Mouse (Mus musculus) liver, embryonic 15.5 days (tissue): ENCODE data around the gene Cfdp1. TPM values are rescaled to one million over a fixed set of nuclear protein-coding genes. Genes with fewer than 3 reads are reported as not detected.

Source experiments
- ATAC-seq: fragments of 200-750 bp; cut with Nextera tagmentation; 2 replicates; pipeline ENCODE4 v1.8.0; 2017; ENCODE audit warnings: moderate number of reproducible peaks, mild to moderate bottlenecking, moderate library complexity; ENCODE audit not compliant: insufficient read depth
- H3K27ac ChIP-seq: fragments of 300-500 bp; sonication (generic); replicated peaks from 2 replicates; pipeline ENCODE4 v1.5.1; 2015; ENCODE audit warnings: mild to moderate bottlenecking, inconsistent platforms
- H3K27me3 ChIP-seq: fragments of 300-500 bp; sonication (generic); 2 replicates; pipeline ENCODE4 v1.6.1; 2015; ENCODE audit warnings: mild to moderate bottlenecking, inconsistent platforms
- H3K36me3 ChIP-seq: fragments of 300-500 bp; sonication (generic); replicated peaks from 2 replicates; pipeline ENCODE4 v1.6.1; 2015; ENCODE audit warnings: moderate library complexity, mild to moderate bottlenecking, inconsistent platforms
- H3K4me1 ChIP-seq: fragments of 300-500 bp; sonication (generic); replicated peaks from 2 replicates; pipeline ENCODE4 v1.6.1; 2015; ENCODE audit warnings: inconsistent platforms
- H3K4me2 ChIP-seq: fragments of 300-500 bp; sonication (generic); 2 replicates; pipeline ENCODE4 v1.6.1; 2015; ENCODE audit warnings: moderate library complexity, mild to moderate bottlenecking, inconsistent platforms
- H3K4me3 ChIP-seq: fragments of 300-500 bp; sonication (generic); replicated peaks from 2 replicates; pipeline ENCODE4 v1.5.1; 2015; ENCODE audit warnings: mild to moderate bottlenecking, inconsistent platforms
- H3K9ac ChIP-seq: fragments of 300-500 bp; sonication (generic); 2 replicates; pipeline ENCODE4 v1.6.1; 2015; ENCODE audit warnings: moderate library complexity, mild to moderate bottlenecking, inconsistent platforms
- H3K9me3 ChIP-seq: fragments of 300-500 bp; sonication (generic); replicated peaks from 2 replicates; pipeline ENCODE4 v1.6.1; 2016; ENCODE audit warnings: inconsistent platforms
- WGBS: fragments of 180-500 bp; shearing (Covaris S2); methylation state at CpG from one replicate; pipeline ENCODE4 v1.1.7; 2015; ENCODE audit warnings: mixed read lengths; ENCODE audit not compliant: insufficient replicate concordance; 5-methylcytosine and 5-hydroxymethylcytosine counted together
- polyA plus RNA-seq: library from polyadenylated mRNA; unstranded; fragments of >200 nt; fragmentation: Nextera tagmentation; extraction: Ambion mirVana; gene quantifications from 2 replicates; pipeline ENCODE4 v1.2.1, GENCODE M21; 2015

Gene Cfdp1
- polyA plus RNA-seq, 1 experiment from 2014 or later, result 72.5 TPM

GRCm38 (mm10) chr8:111820018-111820417, 34.1 kb downstream of the Cfdp1 start:
- Histone ChIP-seq H3K36me3 (peaks cover 27% of the 10 kb centered on the region), H3K27ac (no peak overlapping the region), H3K9ac (no peak overlapping the region), H3K27me3 (no peaks in the 10 kb centered on the region), H3K4me2 (no peak overlapping the region), H3K4me3 (no peak overlapping the region), H3K4me1 (no peaks in the 10 kb centered on the region), H3K9me3 (no peaks in the 10 kb centered on the region)
- WGBS, result 61% methylated on average over 12 of the region's 12 CpGs
- ATAC-seq, result no peak

DNA sequence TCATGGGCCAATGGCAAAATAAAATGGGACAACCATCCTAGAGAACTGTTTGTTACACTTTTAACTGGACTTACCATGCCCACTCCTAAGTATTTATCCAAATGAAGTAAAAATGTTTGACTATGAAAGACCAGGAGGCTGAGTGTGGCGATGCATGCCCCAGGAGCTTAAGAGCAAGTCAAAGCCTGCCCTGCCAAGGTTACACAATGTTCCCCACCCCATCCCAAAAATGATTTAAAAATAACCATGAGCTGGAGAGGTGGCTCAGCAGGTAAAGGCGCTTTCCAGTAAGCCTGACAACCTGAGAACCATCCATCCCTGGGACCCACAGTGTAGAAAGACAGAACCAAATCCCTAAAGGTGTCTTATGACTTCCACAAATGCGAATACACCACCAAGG, 35.5 kb downstream of the Cfdp1 start:
- Histone ChIP-seq H3K27ac (0 out of 2 replicates have a peak overlapping the region, but pooled peaks have one; percentile 4), H3K4me2 (no peak overlapping the region), H3K4me1 (no peaks in the 10 kb centered on the region), H3K4me3 (no peak overlapping the region), H3K9me3 (no peaks in the 10 kb centered on the region), H3K36me3 (peaks cover 19% of the 10 kb centered on the region), H3K9ac (no peak overlapping the region), H3K27me3 (no peaks in the 10 kb centered on the region)
- no peak for ATAC-seq
- WGBS, result 77% methylated on average over 3 of the region's 3 CpGs

DNA sequence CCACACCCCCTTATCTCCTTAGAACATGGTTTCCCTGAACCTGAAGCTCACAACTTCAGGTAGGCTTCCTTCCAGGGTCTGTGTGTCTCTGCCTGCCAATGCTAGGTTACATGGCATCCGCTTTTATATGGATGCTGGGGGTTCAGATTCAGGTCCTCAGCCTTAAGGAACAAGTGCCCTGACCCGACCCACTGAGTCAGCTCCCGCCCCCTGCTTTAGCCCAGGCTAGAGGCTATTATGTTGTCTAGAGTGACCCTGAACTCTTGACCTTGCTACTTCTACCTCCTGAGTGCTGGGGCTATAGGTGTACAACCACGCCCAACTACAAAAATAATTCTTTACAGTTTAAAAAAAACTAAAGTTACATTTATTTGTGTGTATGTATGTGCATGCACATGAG, 39.0 kb downstream of the Cfdp1 start:
- no peak for ATAC-seq
- Histone ChIP-seq H3K9me3 (no peaks in the 10 kb centered on the region), H3K4me3 (no peak overlapping the region), H3K4me2 (no peak overlapping the region), H3K27me3 (no peaks in the 10 kb centered on the region), H3K9ac (no peak overlapping the region), H3K4me1 (no peaks in the 10 kb centered on the region; the same call in 1 of the 2 replicates), H3K36me3 (peaks cover 15% of the 10 kb centered on the region), H3K27ac (no peak overlapping the region)
- 76% methylated on average over 4 of the region's 4 CpGs for WGBS

GRCm38 (mm10) chr8:111813818-111814217, 40.3 kb downstream of the Cfdp1 start:
- Histone ChIP-seq H3K9me3 (no peaks in the 10 kb centered on the region), H3K27ac (no peak overlapping the region), H3K27me3 (no peaks in the 10 kb centered on the region), H3K36me3 (peaks cover 15% of the 10 kb centered on the region; the same call in 1 of the 2 replicates), H3K9ac (no peak overlapping the region), H3K4me3 (no peak overlapping the region), H3K4me2 (no peak overlapping the region), H3K4me1 (no peaks in the 10 kb centered on the region; the same call in 1 of the 2 replicates)
- no peak for ATAC-seq
- WGBS, result 90% methylated on average over 9 of the region's 9 CpGs

GRCm38 (mm10) chr8:111812835-111813234, 41.3 kb downstream of the Cfdp1 start:
- no peaks in the 10 kb centered on the region for H3K27me3 ChIP-seq
- WGBS, result 43% methylated on average over 1 of the region's 1 CpGs
- no peak overlapping the region for H3K9ac ChIP-seq
- H3K4me3 ChIP-seq, result no peak overlapping the region
- H3K27ac ChIP-seq, result no peak overlapping the region
- no peaks in the 10 kb centered on the region for H3K9me3 ChIP-seq
- peaks cover 15% of the 10 kb centered on the region; the same call in 1 of the 2 replicates for H3K36me3 ChIP-seq
- H3K4me1 ChIP-seq, result no peaks in the 10 kb centered on the region; the same call in 1 of the 2 replicates
- ATAC-seq, result no peak
- no peak overlapping the region for H3K4me2 ChIP-seq

GRCm38 (mm10) chr8:111810656-111811336, 43.3 kb downstream of the Cfdp1 start:
- H3K9me3 ChIP-seq, result no peaks in the 10 kb centered on the region
- H3K27ac ChIP-seq, result no peak overlapping the region
- WGBS, result 64% methylated on average over 2 of the region's 2 CpGs
- no peak overlapping the region for H3K4me3 ChIP-seq
- no peaks in the 10 kb centered on the region; the same call in 1 of the 2 replicates for H3K4me1 ChIP-seq
- H3K9ac ChIP-seq, result no peak overlapping the region
- H3K36me3 ChIP-seq, result peaks cover 10% of the 10 kb centered on the region; the same call in 1 of the 2 replicates
- H3K4me2 ChIP-seq, result no peak overlapping the region
- no peak for ATAC-seq
- no peaks in the 10 kb centered on the region for H3K27me3 ChIP-seq

GRCm38 (mm10) chr8:111808891-111809622, 45.0 kb downstream of the Cfdp1 start:
- ATAC-seq, result no peak
- H3K27me3 ChIP-seq, result no peaks in the 10 kb centered on the region
- no peaks in the 10 kb centered on the region; the same call in 1 of the 2 replicates for H3K4me1 ChIP-seq
- H3K27ac ChIP-seq, result no peak overlapping the region
- WGBS, result 87% methylated on average over 3 of the region's 3 CpGs
- peaks cover 9% of the 10 kb centered on the region; the same call in 1 of the 2 replicates for H3K36me3 ChIP-seq
- H3K4me2 ChIP-seq, result no peak overlapping the region
- no peak overlapping the region for H3K4me3 ChIP-seq
- no peaks in the 10 kb centered on the region for H3K9me3 ChIP-seq
- no peak overlapping the region for H3K9ac ChIP-seq

- Histone ChIP-seq H3K9ac (no peak overlapping the region), H3K4me2 (no peak overlapping the region), H3K27me3 (no peaks in the 10 kb centered on the region), H3K9me3 (no peaks in the 10 kb centered on the region), H3K4me3 (no peak overlapping the region), H3K27ac (no peak overlapping the region), H3K36me3 (peaks cover 4% of the 10 kb centered on the region; the same call in 1 of the 2 replicates), H3K4me1 (no peaks in the 10 kb centered on the region)
- WGBS, result 78% methylated on average over 3 of the region's 3 CpGs
- ATAC-seq, result no peak
Measured at GRCm38 (mm10) chr8:111808006-111808405, 46.1 kb downstream of the Cfdp1 start.

DNA sequence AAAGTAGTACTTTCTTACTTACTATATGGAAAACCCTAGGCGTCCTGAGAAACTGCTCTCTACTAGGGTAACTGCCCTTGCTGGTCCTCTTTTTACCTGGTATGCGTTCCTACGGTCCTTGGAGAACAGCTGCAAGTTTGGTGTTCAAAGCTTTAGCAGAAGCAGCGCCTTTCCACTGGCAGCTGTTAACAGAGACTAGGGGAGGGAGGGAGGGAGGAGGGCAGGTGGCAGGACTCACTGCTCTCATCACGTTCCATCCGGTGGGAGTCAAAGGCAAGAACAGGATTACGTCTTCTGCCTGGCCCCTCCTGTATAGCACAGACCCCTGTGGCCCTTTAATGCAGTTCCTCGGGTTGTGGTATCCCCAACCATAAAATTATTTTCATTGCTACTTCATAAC, 50.7 kb downstream of the Cfdp1 start:
- no peak for ATAC-seq
- no peaks in the 10 kb centered on the region for H3K4me1 ChIP-seq
- WGBS, result 76% methylated on average over 8 of the region's 8 CpGs
- no peak overlapping the region for H3K27ac ChIP-seq
- no peak overlapping the region for H3K9ac ChIP-seq
- no peaks in the 10 kb centered on the region for H3K9me3 ChIP-seq
- no peak overlapping the region for H3K4me3 ChIP-seq
- no peaks in the 10 kb centered on the region; the same call in 1 of the 2 replicates for H3K36me3 ChIP-seq
- no peak overlapping the region for H3K4me2 ChIP-seq
- no peaks in the 10 kb centered on the region for H3K27me3 ChIP-seq

DNA sequence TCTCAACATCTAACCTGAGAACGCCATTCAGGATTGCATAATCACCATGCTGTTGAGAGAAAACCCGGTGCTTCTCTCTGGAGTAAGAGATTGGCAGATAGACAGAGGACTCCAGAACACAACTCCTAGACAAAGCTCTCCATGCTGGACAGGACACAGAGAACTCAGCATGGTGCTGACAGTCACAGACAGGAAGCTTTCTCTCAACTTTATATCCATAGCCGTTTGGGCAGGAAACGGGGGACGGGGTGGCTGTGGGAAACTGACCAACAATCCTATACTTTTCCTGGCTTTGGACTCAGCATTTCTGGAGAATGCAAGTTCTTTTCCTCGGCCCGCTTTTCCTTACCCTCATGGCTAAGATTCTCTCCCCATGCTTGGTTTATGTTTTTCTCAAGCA, 51.8 kb downstream of the Cfdp1 start:
- Histone ChIP-seq H3K4me2 (no peak overlapping the region), H3K4me1 (no peaks in the 10 kb centered on the region), H3K27ac (0 out of 2 replicates have a peak overlapping the region, but pooled peaks have one; percentile 15), H3K9me3 (no peaks in the 10 kb centered on the region), H3K36me3 (no peaks in the 10 kb centered on the region; the same call in 1 of the 2 replicates), H3K27me3 (no peaks in the 10 kb centered on the region), H3K9ac (no peak overlapping the region), H3K4me3 (no peak overlapping the region)
- WGBS, result 63% methylated on average over 7 of the region's 7 CpGs
- ATAC-seq, result no peak

- WGBS, result 60% methylated on average over 6 of the region's 6 CpGs
- Histone ChIP-seq H3K9me3 (no peaks in the 10 kb centered on the region), H3K4me2 (no peak overlapping the region), H3K27me3 (no peaks in the 10 kb centered on the region), H3K9ac (no peak overlapping the region), H3K36me3 (peaks cover 4% of the 10 kb centered on the region; the same call in 1 of the 2 replicates), H3K4me3 (no peak overlapping the region), H3K27ac (0 out of 2 replicates have a peak overlapping the region, but pooled peaks have one; percentile 15), H3K4me1 (no peaks in the 10 kb centered on the region)
- no peak for ATAC-seq
Measured at GRCm38 (mm10) chr8:111801456-111801855, 52.6 kb downstream of the Cfdp1 start.
